Mouse (Mus musculus) left cerebral cortex, postnatal 14 days (tissue): ENCODE results near the gene Tceal7. TPM values are rescaled to one million over a fixed set of nuclear protein-coding genes. Genes with fewer than 3 reads are reported as not detected.
"Not testable (repeated sequence)": the region's sequence is repeated elsewhere in the genome, so short reads cannot be mapped to it uniquely, and the experiment has no call there.

Experiments
- DNase-seq, 2 experiments: peaks; one replicate each; pipeline ENCODE4 v3.0.0; 2021 to 2022; ENCODE audit warnings: low spot score in 2 of 2, mixed read lengths in 1 of 2
- intact Hi-C: fragments of 180-260 bp; cut with DNase I; formaldehyde crosslinking; loops from one replicate; pipeline ENCODE4 v1.15.1; 2025
- long read RNA-seq, 2 experiments: library from polyadenylated mRNA; stranded (forward); transcript quantifications; one replicate each; pipeline ENCODE4 v2.0.0; 2021
- total RNA-seq, 2 experiments: library from RNA; stranded (reverse); gene quantifications; 2 replicates each; pipeline ENCODE4 v1.2.3; 2021

The Tceal7 gene
- total RNA-seq = 1 to 10 TPM; 3.6 to 5.8 TPM
- long read RNA-seq, experiment 1, partial matches to known transcripts = 1 of 4 reads
- long read RNA-seq, experiment 1, other reads (novel, unspliced or antisense) = 3 of 4 reads
- long read RNA-seq, experiment 2, partial matches to known transcripts = 3 of 5 reads
- long read RNA-seq, experiment 2, other reads (novel, unspliced or antisense) = 2 of 5 reads

DNA sequence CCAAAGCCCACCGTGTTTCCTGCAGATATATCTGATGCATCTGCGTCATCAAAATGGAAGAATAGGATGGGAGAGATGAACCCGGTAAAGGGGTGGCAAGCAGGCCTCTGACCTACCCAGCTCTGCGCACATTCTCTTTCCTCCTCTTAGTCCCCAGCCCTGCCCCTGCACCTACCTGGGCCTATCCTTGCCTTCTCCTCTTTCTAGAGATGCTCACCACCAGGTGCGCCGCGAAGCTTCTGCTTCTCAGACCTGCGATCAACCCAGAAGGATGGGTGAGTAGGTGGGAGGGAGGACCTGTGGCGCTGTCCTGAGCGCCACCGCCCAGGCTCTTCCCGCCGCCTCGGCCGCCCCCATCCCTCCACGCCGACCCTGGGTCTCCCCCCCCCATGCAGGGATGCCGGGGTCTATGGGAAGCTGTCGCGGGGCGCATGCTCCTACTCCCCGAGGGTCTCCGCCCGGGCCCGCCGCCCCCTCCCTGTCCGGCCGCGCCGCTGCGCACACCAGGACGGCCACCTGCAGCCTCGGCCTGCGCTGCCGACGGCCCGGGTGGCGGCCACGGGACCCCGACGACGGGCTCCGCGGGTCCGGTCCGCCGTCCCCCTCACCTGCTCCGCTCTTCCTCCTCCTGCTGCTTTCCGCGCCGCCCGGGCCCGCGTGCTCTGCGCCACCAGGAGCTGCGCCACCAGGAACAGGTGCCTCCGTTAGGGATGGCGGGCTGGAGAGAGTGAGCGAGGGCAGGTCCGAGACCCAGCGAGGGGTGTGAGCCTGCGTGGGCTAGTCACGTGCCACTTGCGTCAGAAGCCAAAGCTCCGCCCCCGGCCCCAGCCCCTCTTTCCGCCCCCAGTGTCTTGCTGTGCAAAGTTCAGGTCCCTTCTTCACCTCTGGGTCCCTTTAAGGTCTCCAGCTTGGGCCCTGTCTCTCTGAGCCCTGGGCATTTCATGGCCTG, at the start of gene Tceal7, which contains the start of gene Bex1:
Gene Tceal7, plus strand, starts transcription at position 51 of the 949 bp plus-strand sequence.
Gene Bex1, minus strand, starts transcription at position 785 of the 949 bp plus-strand sequence.
- DNase-seq, intact Hi-C loops: not testable (repeated sequence)

DNA sequence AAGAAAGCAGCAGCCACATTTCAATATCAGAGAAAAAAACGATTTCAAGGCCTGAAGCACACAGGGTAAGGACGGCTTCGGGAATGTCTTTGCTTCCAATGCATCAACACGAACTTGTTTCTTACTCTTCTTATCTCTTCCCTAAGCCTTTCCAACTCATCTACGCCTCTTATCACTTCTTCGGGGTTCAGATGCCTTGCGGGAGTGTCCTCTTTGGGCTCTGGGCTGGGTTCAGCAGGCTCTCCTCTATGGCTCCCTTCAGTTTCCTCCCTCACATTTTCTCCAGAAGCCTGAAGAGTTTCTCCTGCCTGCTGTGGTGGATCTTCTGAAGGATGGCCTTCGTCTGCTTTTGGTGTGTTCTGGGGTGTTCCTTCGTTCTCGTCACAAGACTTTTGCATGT, 44.0 kb upstream of the Tceal7 start:
- DNase-seq = no peak
- intact Hi-C loops = no loop called here

DNA sequence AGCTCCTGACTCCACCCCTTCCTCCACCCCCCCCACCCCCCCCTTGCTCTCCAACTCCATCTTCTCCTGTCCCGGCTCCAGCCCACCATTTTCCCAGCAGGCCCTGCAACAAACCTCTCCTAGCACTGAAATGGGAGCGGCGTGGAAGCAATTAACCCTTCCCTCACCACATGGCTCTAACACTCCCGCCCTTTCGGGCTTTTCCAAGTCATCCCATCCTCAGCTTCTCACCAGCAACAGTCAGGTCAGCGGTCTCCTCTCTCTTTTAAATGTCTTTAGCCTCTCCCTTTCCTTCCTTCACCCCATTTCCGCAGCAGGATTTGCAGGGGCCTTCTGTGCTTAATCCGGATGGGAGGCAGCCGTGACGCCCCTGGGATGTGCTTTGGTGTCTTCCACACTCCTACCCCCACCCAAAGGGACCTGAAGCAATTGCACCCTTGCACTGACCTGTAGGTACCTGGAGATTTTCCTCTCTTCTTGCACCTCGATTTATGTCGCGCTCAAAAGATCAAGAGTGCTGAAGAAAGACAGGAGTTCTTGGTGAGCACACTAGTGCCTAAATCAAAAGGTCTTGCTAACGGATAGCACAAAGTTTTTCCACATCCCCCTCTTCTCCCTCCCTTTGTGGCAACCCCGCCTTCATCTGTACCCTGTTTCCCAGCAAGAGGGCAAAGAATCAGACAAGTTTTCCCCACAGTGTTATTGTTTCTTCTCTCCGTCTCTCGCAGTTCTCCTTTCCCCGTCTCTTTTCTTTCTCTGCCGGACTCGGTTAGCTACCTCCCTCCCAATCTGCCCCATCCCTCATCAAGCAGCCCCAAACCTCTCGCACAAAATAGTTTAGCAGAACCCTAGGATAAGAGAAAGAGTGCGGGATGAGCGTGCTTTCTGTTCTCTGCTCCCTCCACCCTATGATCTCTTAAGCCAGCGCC, 43.1 kb upstream of the Tceal7 start:
- intact Hi-C loops = no loop called here

DNA sequence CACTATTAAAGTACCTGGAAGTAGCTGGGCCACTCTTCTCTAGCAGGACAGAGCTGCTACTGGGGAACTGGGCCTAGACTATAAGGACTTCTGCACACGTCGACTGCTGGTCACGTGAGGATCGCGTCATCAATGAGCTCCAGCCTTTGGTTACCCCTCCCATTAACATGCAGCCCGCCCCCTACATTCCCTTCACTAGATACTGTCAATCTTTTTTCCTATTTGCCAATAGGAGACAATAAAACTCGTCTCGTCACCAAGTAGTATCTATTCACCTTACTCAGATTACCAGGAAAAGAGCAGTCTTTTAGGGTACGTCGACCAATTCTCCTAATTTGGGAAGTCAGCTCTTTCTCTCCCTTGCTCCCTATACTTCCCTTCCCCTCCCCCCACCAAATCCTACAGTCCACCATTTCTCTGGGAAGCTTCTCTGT, 42.4 kb upstream of the Tceal7 start, which contains the start of gene Tceal8:
Gene Tceal8, minus strand, starts transcription at position 225 of the 434 bp plus-strand sequence.
- intact Hi-C loops = no loop called here
- DNase-seq = peak; percentile 71 to 89

More for the DNA sequence above, 43.1 kb upstream of the Tceal7 start:
- DNase-seq = peak; percentile 58 to 61

DNA sequence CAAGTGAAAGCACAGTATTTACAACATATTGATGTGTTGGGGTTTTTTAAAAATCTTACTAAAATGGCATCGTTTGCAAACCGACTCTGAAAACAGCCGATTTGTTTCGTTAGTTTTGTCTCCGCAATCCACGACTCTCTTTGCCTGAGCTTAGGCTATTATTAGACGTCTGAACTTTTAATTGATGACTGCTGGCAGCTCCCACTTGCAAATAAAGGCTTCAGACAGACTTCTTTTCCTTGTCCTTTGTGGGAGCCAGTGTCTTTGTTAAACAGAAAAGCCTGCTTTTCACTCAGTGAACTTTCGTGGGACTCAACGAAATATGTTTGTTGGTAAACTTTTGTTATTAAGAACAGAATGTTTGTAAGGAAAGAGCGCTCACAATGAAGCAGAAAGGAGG, 41.8 kb upstream of the Tceal7 start:
- intact Hi-C loops = no loop called here
- no peak for DNase-seq

DNA sequence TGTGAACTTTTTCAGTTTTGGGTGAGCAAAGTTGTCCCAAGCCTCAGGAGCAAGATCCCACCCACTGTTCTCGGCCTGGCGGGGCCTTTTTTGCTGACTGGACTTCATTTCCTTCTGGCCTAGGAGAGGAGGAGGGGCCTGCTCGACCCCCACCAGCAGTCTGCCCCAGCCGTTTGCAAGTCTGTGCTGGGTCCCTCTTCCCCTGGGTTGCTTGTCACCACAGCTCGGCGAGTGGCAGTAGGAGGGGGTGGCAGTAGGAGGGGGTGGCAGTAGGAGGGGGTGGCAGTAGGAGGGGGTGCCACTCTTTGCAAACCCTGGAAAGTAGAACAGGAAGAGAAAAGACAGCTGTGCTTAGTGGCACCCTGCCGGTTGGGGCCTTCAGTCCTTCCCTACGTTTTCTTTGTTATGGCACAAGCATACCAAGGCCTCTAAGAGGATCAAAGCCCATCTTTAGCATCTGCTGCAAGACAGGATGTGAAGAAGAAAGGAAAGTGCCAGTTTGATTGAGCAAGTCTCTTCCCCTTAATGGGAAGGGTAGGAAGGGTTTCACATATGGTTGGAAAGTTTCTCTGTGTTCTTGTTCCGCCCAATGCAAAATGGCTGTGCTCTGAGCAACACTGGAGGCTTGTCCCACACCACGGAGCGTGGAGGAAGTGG, 33.6 kb upstream of the Tceal7 start:
- no peak for DNase-seq
- intact Hi-C loops = no loop called here

DNA sequence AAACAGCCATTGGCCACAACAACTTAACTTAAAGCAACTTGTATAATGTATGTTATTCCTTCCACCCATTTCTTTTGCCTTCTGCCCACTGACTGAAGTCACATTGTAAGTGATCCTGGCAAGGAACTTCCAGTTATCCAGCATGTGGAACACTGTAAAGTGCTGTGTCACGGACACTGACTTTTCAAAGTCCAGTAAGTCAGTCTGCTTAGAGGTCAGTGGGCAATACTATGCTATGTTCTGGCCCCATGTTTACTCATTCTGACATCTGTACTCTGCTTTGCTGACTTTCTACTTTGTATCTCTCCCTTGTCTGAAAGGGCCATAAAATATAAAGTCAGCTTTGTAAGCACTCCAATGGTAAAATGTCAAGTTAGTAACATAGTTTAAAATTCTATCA, 31.5 kb upstream of the Tceal7 start:
- DNase-seq = no peak
- intact Hi-C loops = no loop called here

DNA sequence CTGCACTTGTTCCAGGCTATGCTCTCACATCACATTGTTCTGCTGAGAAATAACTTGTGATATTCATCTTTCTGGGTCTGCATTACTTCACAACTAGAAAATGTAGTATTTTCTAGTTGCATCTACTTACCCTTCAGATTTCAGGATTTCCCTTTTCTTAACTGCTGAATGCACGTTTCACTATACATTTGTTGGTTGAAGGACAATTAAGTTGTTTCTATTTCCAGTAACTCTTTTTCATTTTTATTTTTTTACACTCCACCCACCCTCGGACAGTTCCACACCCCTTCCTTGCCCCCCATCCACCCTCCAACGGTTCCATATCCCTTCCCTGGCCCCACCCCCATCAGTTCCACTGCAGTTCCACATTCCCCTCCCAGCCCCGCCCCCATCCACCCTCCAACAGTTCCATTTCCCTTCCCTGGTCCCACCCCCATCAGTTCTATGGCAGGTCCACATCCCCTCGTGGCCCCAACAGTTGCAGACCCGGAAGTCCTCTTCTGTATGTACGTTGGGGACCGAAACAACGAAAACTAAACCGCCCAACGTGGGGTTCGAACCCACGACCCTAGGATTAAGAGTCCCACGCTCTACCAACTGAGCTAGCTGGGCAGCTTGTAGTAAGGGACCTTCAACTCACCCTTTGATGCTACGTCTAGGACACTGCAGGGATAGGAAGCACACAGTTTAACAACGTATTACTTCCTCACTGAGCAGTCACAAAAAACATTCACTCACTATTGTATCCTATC, 19.2 kb upstream of the Tceal7 start:
- intact Hi-C loops = no loop called here
- DNase-seq = no peak

DNA sequence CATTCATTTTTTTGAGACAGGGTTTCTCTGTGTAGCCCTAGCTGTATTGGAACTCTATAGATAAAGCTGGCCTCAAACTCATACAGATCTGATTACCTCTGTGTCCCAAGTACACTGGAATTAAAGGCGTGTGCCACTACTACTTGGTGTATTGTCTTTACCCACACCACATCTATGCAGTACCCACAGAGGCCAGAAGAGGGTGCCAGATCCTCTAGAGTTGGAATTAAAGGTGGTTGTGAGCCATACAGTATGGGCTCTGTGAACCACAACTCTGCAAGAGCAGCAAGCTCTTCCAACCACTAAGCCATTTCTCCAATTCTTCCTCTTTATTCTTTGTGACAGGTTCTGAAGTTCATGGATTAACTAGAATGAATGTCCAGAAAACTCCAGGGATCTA, 17.7 kb upstream of the Tceal7 start:
- intact Hi-C loops = no loop called here
- DNase-seq = peak in 1 of 2 experiments; percentile 13

DNA sequence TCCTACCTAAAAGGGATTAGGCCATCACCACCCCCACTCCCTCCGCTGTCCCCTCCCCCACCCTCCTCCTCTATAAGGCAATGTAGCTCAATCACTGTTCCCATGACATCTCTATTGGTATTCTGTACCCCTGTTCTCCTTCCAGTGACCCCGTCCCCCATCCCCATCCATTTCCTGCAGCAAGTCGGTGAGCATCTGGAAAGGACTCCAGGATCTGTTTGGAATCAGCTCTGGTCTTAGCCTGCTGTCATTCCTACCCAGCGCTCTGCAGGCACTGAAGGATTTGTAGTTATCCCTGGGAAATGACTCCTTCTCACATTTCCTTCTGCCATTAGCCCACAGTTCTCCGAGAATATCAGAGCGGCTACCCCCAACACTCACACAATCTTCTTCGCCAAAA, 11.3 kb upstream of the Tceal7 start:
- no peak for DNase-seq
- intact Hi-C loops = no loop called here

DNA sequence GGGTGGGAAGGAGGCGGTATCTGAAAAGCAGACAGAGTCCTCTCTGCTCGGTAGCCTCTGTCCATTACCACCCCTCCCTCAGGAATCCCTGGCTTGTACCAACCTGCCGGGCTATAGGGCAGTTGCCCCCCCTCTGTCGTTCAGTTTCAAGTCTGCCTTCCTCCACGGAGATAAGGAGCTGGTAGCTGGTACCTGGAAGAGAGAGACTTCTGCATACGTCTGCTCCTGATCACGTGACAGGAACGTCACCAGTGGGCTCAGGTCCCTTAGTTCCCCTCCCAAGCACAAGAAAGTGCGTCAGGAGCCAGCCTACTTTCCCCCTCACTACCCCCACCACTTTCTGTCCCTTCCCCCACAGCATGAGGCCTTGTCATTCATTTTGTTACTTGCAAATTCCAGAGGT, 10.9 kb upstream of the Tceal7 start, which contains the start of gene Tceal5:
Gene Tceal5, minus strand, starts transcription at position 213 of the 403 bp plus-strand sequence.
- DNase-seq = peak; percentile 71 to 73
- intact Hi-C loops = no loop called here

DNA sequence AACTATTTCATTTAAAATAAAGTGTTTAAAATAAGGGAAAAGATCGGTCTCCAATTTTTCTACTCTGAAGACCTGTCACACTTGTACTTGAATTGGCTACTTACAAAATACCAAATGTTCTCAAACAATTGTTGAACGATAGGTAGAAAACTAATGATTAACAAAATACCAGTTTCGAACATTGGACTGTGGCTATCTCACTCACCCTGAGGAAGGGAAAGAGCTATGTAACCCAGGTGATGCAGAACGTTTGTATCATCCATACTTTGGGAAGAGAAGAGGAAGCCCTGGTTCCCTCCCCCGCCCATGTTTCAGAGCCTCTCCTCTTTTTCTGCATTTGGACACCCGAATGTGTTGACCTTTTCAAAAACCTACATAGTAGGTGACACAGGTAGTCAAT, 10.2 kb upstream of the Tceal7 start:
- intact Hi-C loops = no loop called here
- no peak for DNase-seq

DNA sequence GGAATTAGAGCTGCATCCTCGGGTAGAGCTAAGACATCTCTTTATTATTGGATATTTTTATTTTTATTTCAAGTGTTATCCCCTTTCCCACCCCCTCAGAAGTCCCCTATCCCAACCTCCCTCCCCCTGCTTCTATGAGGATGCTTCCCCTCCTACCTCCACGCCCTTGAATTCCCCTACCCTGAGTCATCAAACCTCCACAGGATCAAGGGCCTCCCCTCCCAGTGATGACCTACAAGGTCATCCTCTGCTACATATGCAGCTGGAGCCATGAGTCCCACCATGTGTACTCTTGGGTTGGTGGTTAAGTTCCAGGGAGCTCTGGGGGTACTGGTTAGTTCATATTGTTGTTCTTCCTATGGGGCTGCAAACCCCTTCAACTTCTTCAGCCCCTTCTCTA, 1.2 kb upstream of the Tceal7 start:
- intact Hi-C loops = no loop called here
- DNase-seq = no peak

DNA sequence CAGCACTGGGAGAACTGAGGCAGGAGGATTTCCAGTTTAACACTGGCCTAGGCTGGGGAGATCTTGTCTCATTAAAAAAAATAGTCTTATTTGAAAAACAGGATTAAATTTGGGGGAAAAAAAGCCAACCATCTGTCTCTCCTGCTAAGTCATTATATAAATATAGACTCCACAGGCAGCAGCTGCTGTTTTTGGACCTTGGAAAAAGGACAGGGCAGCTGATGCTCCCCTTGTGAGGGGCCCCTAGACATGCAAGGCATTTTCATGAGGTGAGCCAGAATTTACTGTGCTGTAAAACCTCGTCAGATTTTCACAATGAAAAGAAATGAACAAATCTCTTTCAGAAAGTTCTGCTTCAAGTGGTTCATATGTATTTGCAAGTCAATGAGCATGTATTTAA, 1.7 kb downstream of the Tceal7 start:
- DNase-seq = no peak
- intact Hi-C loops = no loop called here

DNA sequence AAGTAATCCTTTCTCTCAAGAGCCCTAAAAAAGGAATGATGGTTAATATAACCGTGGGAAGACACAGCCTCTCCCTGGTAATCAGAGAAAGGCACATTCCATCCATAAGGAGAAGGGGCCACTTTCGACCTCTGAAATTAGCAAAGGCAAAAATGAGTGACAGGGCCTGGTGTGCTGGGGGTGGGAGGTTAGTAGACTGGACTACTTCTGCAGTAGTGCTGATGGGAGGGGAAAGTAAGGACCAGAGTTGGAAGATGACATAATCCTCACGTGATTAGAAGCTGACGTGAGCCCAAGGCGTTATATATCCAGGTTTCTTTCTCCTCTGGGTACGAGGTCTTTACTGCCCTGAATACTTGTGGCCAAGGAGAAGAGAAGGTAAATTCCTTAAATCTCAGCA, 9.1 kb downstream of the Tceal7 start:
- intact Hi-C loops = no loop called here
- no peak for DNase-seq

DNA sequence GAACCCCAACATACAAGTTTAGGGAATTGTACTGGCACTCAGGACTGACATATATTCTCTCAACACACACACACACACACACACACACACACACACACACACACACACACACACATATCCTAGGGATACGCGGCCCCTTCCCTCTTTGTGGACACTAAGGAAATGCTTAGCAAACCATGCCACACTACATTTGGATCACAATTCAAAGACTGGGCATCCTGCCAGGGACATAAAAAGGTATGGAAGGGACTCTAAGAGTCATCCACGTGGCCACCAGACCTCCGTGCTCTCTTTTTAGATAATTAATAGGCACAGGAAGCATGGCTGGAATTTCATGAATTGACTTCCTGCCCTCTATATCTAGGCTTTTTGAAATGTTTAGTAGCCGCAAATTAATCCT, 13.2 kb downstream of the Tceal7 start:
- intact Hi-C loops = no loop called here
- DNase-seq = no peak

DNA sequence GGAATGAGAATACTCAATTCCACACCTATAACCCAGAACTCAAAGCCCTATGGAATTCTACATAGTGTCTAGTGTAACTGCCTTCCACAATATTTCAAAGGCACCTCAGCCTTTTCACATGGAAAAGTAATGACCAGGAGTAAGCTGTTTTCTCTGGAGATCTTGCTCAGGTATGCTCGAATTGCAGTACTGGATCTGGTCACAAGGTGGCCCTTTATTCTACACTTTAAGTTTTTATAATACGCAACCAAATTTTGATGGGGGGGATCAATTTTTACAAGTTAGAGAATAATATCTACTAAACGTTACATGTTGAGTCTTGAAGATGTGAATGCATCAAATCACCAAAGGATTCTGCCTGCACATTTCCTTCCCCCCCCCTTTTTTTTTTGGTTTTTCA, 23.5 kb downstream of the Tceal7 start:
- intact Hi-C loops = loop anchor here (2.0 to 5.0 kb wide), 2 partner anchors 67 to 84 kb away; no protein-coding TSS in a partner anchor
- DNase-seq = peak in 1 of 2 experiments; percentile 61

DNA sequence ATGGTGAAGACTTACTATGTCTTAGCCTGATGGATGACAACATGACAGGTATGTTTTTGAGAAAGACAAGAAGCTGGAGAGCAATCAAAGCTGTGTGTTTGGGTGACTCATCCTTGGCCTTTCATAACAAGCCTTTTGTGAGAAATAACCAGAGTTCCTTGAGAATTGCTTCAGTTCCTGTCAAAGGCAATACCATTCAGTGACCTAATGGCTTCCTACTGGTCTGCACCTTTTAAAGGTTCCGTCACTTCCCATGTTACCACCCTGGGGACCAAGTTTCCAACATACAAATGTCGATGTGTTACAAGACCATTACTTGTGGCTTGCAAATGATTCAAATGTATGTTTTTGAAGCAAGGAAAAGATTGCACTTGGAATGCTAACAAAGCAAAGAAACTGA, 28.6 kb downstream of the Tceal7 start:
- intact Hi-C loops = no loop called here

More for the DNA sequence above, 28.6 kb downstream of the Tceal7 start:
- DNase-seq = no peak
